Mouse (Mus musculus) erythroblast, embryonic 14.5 days (primary cell): ENCODE data around the gene Cnppd1.

Experiments
- GATA1 ChIP-seq: IDR thresholded peaks from 2 replicates; pipeline ENCODE4 v1.6.1; 2012; ENCODE audit warnings: low read length, inconsistent platforms, mixed read lengths
- TAL1 ChIP-seq: IDR thresholded peaks from 3 replicates; pipeline ENCODE4 v1.6.1; 2012; ENCODE audit warnings: low read length, inconsistent platforms, mixed read lengths

- TF ChIP-seq TAL1 (no peak), GATA1 (no peak)
Measured at GRCm38 (mm10) chr1:75168472-75169464, 26.3 kb upstream of the Cnppd1 start, which contains the start of gene Zfand2b.
